Mouse (Mus musculus): ENCODE measurements around the gene Eif3d.

Eif3d gene

DNA sequence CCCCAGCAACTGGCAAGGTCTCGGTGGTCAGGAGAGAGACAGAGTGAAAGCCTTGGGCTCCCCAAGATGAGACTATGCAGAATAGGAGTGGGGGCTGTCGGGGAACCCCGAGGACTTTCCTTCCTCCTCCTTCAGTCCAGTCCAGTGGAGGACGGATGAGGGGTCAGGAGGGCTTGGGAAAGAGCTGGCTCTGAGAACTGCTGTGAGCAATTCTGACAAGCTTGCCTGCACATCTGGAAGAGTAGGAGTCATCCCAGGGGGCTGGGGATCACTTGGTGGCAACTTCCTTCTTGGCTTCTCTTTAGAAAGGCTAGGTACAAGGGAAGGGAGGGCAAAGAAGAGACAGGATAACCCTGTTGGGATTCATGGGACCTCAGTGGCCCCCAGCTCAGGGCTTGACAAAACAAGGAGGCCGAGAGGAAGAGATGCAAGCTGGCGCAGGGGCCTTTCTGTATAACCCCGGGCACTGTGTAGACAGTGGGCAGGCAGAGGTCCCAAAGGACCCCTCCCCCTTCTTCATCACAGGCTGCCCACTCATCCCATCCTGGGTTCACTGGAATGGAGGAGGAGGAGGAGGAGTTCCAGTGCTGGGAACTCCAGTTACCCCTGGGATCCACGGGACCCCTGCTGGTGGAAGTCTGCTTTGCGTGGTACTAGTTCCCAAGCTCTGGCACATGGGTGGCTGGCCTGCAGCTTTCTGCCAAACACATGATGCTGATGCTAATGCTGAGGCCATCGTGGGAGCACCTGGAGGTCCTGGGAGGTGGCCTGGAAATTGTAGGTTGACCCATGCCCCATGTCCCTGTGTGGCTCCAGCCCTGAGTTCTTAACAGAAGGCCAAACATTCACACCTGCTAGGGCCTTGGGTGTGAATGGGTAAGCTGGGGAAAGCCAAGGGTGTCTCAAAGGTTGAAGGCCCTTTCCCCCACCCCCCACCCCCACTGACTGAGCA lies 49.8 kb downstream of the Eif3d start:
- no peak for DNase-seq (ENCODE audit: extremely low spot score, low spot score)

DNA sequence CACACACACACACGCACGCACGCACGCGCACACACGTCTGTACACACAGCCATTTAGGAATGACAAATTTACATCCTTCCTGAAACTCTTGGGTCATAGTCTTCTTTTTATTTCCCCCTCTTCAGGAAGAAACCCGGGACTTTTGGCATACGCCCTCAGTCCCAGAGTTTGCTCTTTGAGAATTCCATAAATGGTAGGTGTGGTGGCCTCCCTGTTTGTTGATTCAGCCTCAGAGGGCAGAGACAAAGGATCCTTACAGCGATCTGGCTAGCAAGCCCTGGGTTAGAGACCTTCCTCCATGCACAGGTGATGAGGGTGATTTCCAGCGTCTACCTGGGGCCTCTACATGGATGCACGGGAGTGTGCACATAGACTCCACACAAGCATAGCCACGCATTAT lies 51.2 kb downstream of the Eif3d start:
- DNase-seq (ENCODE audit: extremely low spot score, low spot score): no peak

DNA sequence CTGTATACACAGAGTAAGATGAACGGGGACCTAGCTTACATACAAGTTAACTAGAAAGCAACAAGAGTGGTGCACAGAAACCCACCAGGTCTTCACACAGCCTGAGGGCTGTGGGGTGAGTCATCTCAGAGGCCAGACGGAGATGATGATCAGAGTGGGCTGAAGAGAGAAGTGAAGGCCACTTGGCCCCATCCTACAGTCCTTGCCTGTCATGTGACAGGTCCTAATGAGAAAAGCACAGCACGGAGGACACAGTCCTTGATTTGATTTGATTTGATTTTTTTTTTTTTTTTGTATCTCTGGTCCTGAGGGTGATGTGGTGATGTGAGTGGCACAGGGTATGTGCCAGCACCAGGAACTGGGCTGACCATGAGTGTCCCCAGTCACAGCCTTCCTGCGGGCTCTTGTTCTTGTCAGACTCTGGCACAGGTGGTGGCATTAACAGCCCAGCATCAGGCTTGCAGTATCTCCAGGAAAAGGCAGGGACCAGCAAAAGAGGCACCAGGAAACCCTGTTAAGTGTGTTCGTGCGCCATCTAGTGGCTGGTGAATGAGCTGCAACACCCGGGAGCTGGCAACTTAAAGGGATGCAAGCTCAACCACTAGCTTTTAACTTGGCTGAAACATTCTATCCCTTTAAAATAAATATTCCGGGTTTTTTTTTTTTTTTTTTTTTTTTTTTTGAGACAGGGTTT lies 53.6 kb downstream of the Eif3d start:
- peak; percentile 93 for DNase-seq (ENCODE audit: extremely low spot score, low spot score)

DNA sequence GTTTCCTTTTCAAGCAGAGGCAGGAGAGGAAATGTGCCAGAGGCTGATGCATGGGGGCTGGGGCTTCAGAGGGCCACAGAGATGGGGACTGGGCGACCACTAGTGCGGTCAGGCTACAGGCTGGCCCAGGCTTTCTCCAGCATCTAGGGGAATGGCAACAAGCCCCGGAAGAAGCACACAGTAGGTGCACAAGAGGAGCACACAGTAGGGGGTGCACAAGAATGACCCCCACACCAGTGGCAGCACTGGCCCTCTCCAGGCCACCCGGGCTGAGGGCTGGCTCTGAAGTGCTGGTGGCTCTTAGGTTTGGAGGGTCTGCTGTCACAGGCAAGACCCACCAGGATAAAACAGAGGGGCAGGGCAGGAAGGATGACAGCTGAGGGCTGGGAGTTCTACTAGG lies 55.3 kb downstream of the Eif3d start:
- peak; percentile 11 for DNase-seq (ENCODE audit: extremely low spot score, low spot score)

DNA sequence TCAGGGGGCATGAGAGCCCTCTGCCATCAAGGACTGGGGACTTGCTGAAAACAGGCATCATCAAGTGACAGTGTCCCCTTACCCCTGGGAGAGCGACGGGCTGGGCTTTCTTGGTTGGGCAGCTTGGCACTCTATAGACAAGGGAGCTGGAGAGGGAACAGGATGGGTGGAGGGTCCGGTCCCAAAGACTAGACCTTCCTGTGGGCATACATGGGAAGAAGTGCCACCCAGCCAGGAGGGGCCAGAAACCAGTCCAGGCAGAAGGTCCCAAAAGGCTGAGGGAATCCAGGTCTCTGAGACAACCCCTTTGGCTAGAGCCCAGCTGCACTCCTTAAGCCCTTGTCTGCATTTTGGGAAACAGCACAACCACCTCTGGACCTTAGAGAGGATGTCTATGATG lies 56.1 kb downstream of the Eif3d start:
- no peak for DNase-seq (ENCODE audit: extremely low spot score, low spot score)

DNA sequence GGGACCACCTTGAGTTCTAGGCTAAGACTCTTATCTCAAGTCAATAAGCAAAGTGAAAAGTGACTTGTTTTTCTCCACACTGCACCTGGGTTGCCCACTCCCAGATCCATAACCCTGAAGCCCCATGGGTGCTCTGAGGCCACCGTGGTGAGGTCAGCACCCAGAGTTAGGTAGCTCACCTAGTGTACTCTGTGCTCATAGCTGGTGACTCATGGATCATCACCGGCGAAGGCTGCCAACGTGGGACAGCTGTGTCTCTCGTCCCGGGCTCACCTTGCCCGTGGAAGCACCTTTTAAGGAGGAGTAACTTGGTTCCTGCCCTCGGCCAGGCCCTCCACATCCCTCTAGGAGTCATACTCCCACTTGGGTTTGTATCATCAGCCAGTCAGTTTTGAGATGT lies 57.6 kb downstream of the Eif3d start:
- DNase-seq (ENCODE audit: extremely low spot score, low spot score): no peak

DNA sequence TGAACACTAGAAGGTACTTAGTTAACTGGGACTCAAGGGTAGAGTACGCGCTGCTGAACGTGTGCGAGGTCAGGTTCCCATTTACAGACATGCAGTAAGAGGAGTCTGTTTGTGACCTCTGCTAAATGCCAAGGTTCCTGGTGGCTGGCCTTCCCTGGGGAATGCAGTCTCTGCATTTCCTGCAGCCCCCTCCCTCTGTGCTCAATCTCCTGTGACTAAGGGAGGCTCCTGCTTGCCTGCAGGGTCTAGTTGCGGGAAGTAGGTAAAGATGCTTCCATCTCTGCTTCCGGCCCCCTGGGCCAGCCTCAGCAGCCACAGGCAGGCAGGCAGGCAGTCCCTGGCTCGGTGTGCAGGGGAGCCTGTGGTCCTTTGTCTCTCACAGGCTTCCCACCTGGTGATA lies 58.0 kb downstream of the Eif3d start:
- DNase-seq (ENCODE audit: extremely low spot score, low spot score): no peak

DNA sequence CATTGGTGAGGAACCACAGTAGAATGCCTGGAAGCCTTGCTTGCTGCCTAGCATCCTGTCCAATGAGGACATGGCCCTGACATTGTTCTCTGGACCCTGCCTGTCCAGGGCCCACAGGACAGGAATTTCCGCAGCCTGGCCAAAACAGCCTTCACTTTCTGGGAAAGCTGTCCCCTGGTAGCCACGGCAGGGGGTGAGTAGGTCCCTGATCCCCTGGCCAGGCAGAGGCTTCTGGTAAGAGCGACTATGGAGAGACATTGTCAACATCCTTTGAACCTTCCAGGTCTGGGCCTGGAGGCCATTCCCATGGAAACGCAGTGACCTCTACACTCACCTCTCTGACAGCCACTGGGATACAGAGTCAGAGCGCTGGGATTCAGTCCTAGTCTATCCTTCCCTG lies 58.6 kb downstream of the Eif3d start:
- DNase-seq (ENCODE audit: extremely low spot score, low spot score): no peak

DNA sequence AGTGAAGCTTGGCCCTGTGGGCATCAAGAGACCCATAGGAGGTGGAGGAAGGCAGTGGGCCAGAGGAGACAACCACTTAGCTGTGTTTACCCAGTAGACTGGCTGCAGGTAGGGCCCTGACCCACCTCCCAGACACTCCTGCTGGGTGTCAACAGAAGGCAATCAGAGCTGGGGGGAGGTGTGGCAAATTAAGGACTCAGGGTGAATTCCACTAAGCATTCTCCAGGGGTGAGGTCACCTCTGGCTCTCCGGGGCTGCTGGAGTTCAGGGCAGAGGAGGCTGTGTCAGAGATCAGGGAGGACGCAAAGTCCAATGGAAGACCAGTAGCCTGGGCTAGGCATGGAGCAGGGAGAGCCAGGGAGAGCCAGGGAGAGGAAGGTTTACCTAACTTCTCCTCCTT lies 59.5 kb downstream of the Eif3d start:
- DNase-seq (ENCODE audit: extremely low spot score, low spot score): no peak
